Mouse (Mus musculus) adrenal gland, postnatal 14 days (tissue): ENCODE results near the gene Klhl3. TPM values are rescaled to one million over a fixed set of nuclear protein-coding genes. Genes with fewer than 3 reads are reported as not detected.
"Not testable (repeated sequence)": the region's sequence is repeated elsewhere in the genome, so short reads cannot be mapped to it uniquely, and the experiment has no call there.

Experiments
- DNase-seq: peaks from one replicate; pipeline ENCODE4 v3.0.0; 2021; ENCODE audit warnings: mixed read lengths
- long read RNA-seq, 2 experiments: library from polyadenylated mRNA; stranded (forward); transcript quantifications; one replicate each; pipeline ENCODE4 v2.0.0; 2021
- total RNA-seq: library from RNA; stranded (reverse); gene quantifications from 2 replicates; pipeline ENCODE4 v1.2.3, GENCODE M21; 2021

The Klhl3 gene
- total RNA-seq = 2.4 and 3.1 TPM in 2 replicates
- long read RNA-seq, experiment 1 = 0 reads
- long read RNA-seq, experiment 2 = 0 reads

GRCm38 (mm10) chr13:58113061-58113900, at the start of gene Klhl3:
TSS of gene Klhl3 (minus strand) at chr13:58113592.
- peak; percentile 86 for DNase-seq

GRCm38 (mm10) chr13:58160761-58161160, 47.4 kb upstream of the Klhl3 start:
- DNase-seq = no peak

GRCm38 (mm10) chr13:58158099-58158912, 44.9 kb upstream of the Klhl3 start:
- DNase-seq = peak; percentile 92

GRCm38 (mm10) chr13:58157447-58158098, 44.2 kb upstream of the Klhl3 start, which contains the start of gene Idnk:
TSS of gene Idnk (plus strand) at chr13:58157649.
- DNase-seq = peak; percentile 97

GRCm38 (mm10) chr13:58157036-58157435, 43.6 kb upstream of the Klhl3 start:
- no peak for DNase-seq

GRCm38 (mm10) chr13:58156031-58156430, 42.6 kb upstream of the Klhl3 start:
- no peak for DNase-seq

GRCm38 (mm10) chr13:58150442-58150841, 37.0 kb upstream of the Klhl3 start:
- no peak for DNase-seq

- no peak for DNase-seq
Measured at GRCm38 (mm10) chr13:58149629-58150028, 36.2 kb upstream of the Klhl3 start.

GRCm38 (mm10) chr13:58149033-58149558, 35.7 kb upstream of the Klhl3 start:
- peak; percentile 25 for DNase-seq

GRCm38 (mm10) chr13:58148256-58148831, 35.0 kb upstream of the Klhl3 start:
- DNase-seq = peak; percentile 57

GRCm38 (mm10) chr13:58147760-58148159, 34.4 kb upstream of the Klhl3 start:
- DNase-seq = no peak

GRCm38 (mm10) chr13:58146603-58147002, 33.2 kb upstream of the Klhl3 start:
- DNase-seq = not testable (repeated sequence)

GRCm38 (mm10) chr13:58131692-58132091, 18.3 kb upstream of the Klhl3 start:
- no peak for DNase-seq

GRCm38 (mm10) chr13:58129687-58130246, 16.4 kb upstream of the Klhl3 start:
- no peak for DNase-seq

- peak; percentile 98 for DNase-seq
Measured at GRCm38 (mm10) chr13:58128768-58129671, 15.6 kb upstream of the Klhl3 start.

GRCm38 (mm10) chr13:58128396-58128767, 15.0 kb upstream of the Klhl3 start, which contains the start of gene Hnrnpa0:
TSS of gene Hnrnpa0 (minus strand) at chr13:58128556.
- DNase-seq = peak; percentile 97

- peak; percentile 73 for DNase-seq
Measured at GRCm38 (mm10) chr13:58127766-58128361, 14.5 kb upstream of the Klhl3 start.

- no peak for DNase-seq
Measured at GRCm38 (mm10) chr13:58126862-58127765, 13.7 kb upstream of the Klhl3 start.

GRCm38 (mm10) chr13:58126126-58126525, 12.7 kb upstream of the Klhl3 start:
- peak; percentile 62 for DNase-seq
